Mouse (Mus musculus) forebrain, embryonic 13.5 days (tissue): ENCODE measurements around the gene Erbin. TPM values are rescaled to one million over a fixed set of nuclear protein-coding genes. Genes with fewer than 3 reads are reported as not detected.

Experiments used
- ATAC-seq: fragments of 200-750 bp; cut with Nextera tagmentation; 2 replicates; pipeline ENCODE4 v1.8.0; 2017
- H3K27ac ChIP-seq: fragments of 300-500 bp; sonication (generic); 2 replicates; pipeline ENCODE4 v1.5.1; 2015; ENCODE audit warnings: inconsistent platforms, mild to moderate bottlenecking, moderate library complexity
- H3K27me3 ChIP-seq: fragments of 300-500 bp; sonication (generic); 2 replicates; pipeline ENCODE4 v1.6.1; 2015; ENCODE audit warnings: mild to moderate bottlenecking, inconsistent platforms
- H3K36me3 ChIP-seq: fragments of 300-500 bp; sonication (generic); 2 replicates; pipeline ENCODE4 v1.6.1; 2015; ENCODE audit warnings: mild to moderate bottlenecking, inconsistent platforms; ENCODE audit not compliant: poor library complexity, severe bottlenecking
- H3K4me1 ChIP-seq: fragments of 300-500 bp; sonication (generic); 2 replicates; pipeline ENCODE4 v1.6.1; 2015; ENCODE audit warnings: inconsistent platforms
- H3K4me2 ChIP-seq: fragments of 300-500 bp; sonication (generic); 2 replicates; pipeline ENCODE4 v1.6.1; 2015; ENCODE audit warnings: inconsistent platforms, mild to moderate bottlenecking, moderate library complexity
- H3K4me3 ChIP-seq: fragments of 300-500 bp; sonication (generic); 2 replicates; pipeline ENCODE4 v1.5.1; 2015; ENCODE audit warnings: mild to moderate bottlenecking, inconsistent platforms
- H3K9ac ChIP-seq: fragments of 300-500 bp; sonication (generic); 2 replicates; pipeline ENCODE4 v1.6.1; 2015; ENCODE audit warnings: mild to moderate bottlenecking, inconsistent platforms
- H3K9me3 ChIP-seq: fragments of 300-500 bp; sonication (generic); replicated peaks from 2 replicates; pipeline ENCODE4 v1.6.1; 2016; ENCODE audit warnings: inconsistent platforms
- WGBS: fragments of 180-500 bp; shearing (Covaris S2); methylation state at CpG from one replicate; pipeline ENCODE4 v1.1.7; 2015; 5-methylcytosine and 5-hydroxymethylcytosine counted together
- polyA plus RNA-seq: library from polyadenylated mRNA; unstranded; fragments of >200 nt; fragmentation: Nextera tagmentation; extraction: Ambion mirVana; gene quantifications from 2 replicates; pipeline ENCODE4 v1.2.1, GENCODE M21; 2015

Gene Erbin
- polyA plus RNA-seq, result 14.8 and 15.6 TPM in 2 replicates

- H3K27me3 ChIP-seq, result no peaks in the 10 kb centered on the region
- no peaks in the 10 kb centered on the region for H3K36me3 ChIP-seq
- WGBS, result under 1% methylated on average over 64 of the region's 93 CpGs
- H3K4me1 ChIP-seq, result peaks cover 45% of the 10 kb centered on the region
- no peaks in the 10 kb centered on the region for H3K9me3 ChIP-seq
- peak within 1 kb of the TSS; percentile 77 for H3K4me2 ChIP-seq
- H3K27ac ChIP-seq, result peak within 1 kb of the TSS; percentile 100
- peak within 1 kb of the TSS; percentile 99 for H3K9ac ChIP-seq
- peak; percentile 65 for ATAC-seq
- peak within 1 kb of the TSS; percentile 88 for H3K4me3 ChIP-seq
These were observed at the start of gene Erbin for GRCm38 (mm10) chr13:103920261-103920932. Gene Erbin, minus strand, starts transcription at chr13:103920514.

GRCm38 (mm10) chr13:103969912-103970311 lies 49.6 kb upstream of the Erbin start:
- Histone ChIP-seq H3K4me2 (peak overlapping the region; percentile 7; the same call in 1 of the 2 replicates), H3K9ac (no peak overlapping the region), H3K27me3 (no peaks in the 10 kb centered on the region), H3K4me3 (no peak overlapping the region), H3K27ac (peak overlapping the region; percentile 14; the same call in 1 of the 2 replicates), H3K36me3 (no peaks in the 10 kb centered on the region), H3K4me1 (peaks cover 10% of the 10 kb centered on the region), H3K9me3 (no peaks in the 10 kb centered on the region)
- ATAC-seq, result 0 out of 2 replicates have a peak, but pooled peaks have one; percentile 10
- 39% methylated on average over 6 of the region's 6 CpGs for WGBS

GRCm38 (mm10) chr13:103967987-103968386 lies 47.7 kb upstream of the Erbin start:
- Histone ChIP-seq H3K4me1 (peaks cover 10% of the 10 kb centered on the region), H3K27ac (no peak overlapping the region), H3K9me3 (no peaks in the 10 kb centered on the region), H3K27me3 (no peaks in the 10 kb centered on the region), H3K9ac (no peak overlapping the region), H3K4me2 (no peak overlapping the region), H3K36me3 (no peaks in the 10 kb centered on the region), H3K4me3 (no peak overlapping the region)
- 97% methylated on average over 9 of the region's 9 CpGs for WGBS
- no peak for ATAC-seq

GRCm38 (mm10) chr13:103966696-103967215 lies 46.4 kb upstream of the Erbin start:
- Histone ChIP-seq H3K9me3 (no peaks in the 10 kb centered on the region), H3K4me1 (peaks cover 10% of the 10 kb centered on the region), H3K27me3 (no peaks in the 10 kb centered on the region)

GRCm38 (mm10) chr13:103965187-103965586 lies 44.9 kb upstream of the Erbin start:
- Histone ChIP-seq H3K9ac (no peak overlapping the region), H3K4me3 (no peak overlapping the region), H3K9me3 (no peaks in the 10 kb centered on the region), H3K27me3 (no peaks in the 10 kb centered on the region), H3K4me1 (peaks cover 5% of the 10 kb centered on the region), H3K36me3 (no peaks in the 10 kb centered on the region), H3K27ac (no peak overlapping the region), H3K4me2 (no peak overlapping the region)
- 98% methylated on average over 2 of the region's 2 CpGs for WGBS
- ATAC-seq, result no peak

More at GRCm38 (mm10) chr13:103966696-103967215, 46.4 kb upstream of the Erbin start:
- H3K4me3 ChIP-seq, result no peak overlapping the region
- 87% methylated on average over 8 of the region's 8 CpGs for WGBS
- no peak for ATAC-seq
- H3K4me2 ChIP-seq, result no peak overlapping the region
- no peak overlapping the region for H3K9ac ChIP-seq
- no peak overlapping the region for H3K27ac ChIP-seq
- H3K36me3 ChIP-seq, result no peaks in the 10 kb centered on the region

- 71% methylated on average over 2 of the region's 2 CpGs for WGBS
- no peak overlapping the region for H3K4me2 ChIP-seq
- no peak overlapping the region for H3K27ac ChIP-seq
- H3K4me3 ChIP-seq, result no peak overlapping the region
- H3K27me3 ChIP-seq, result no peaks in the 10 kb centered on the region
- no peaks in the 10 kb centered on the region for H3K9me3 ChIP-seq
- no peaks in the 10 kb centered on the region for H3K36me3 ChIP-seq
- 0 out of 2 replicates have a peak, but pooled peaks cover 6% of the 10 kb centered on the region for H3K4me1 ChIP-seq
- ATAC-seq, result no peak
- H3K9ac ChIP-seq, result no peak overlapping the region
These were observed 42.8 kb upstream of the Erbin start for GRCm38 (mm10) chr13:103963094-103963493.

- H3K27ac ChIP-seq, result no peak overlapping the region
- H3K4me1 ChIP-seq, result 0 out of 2 replicates have a peak, but pooled peaks cover 6% of the 10 kb centered on the region
- ATAC-seq, result no peak
- H3K9ac ChIP-seq, result no peak overlapping the region
- whole genome bisulfite sequencing, result 83% methylated on average over 5 of the region's 5 CpGs
- no peak overlapping the region for H3K4me2 ChIP-seq
- H3K4me3 ChIP-seq, result no peak overlapping the region
- H3K27me3 ChIP-seq, result no peaks in the 10 kb centered on the region
- no peaks in the 10 kb centered on the region for H3K9me3 ChIP-seq
- no peaks in the 10 kb centered on the region for H3K36me3 ChIP-seq
These were observed 39.5 kb upstream of the Erbin start for GRCm38 (mm10) chr13:103959841-103960240.

- H3K4me2 ChIP-seq, result no peak overlapping the region
- ATAC-seq, result no peak
These were observed 38.4 kb upstream of the Erbin start for GRCm38 (mm10) chr13:103958607-103959123.

GRCm38 (mm10) chr13:103957175-103957940 lies 37.0 kb upstream of the Erbin start:
- no peak overlapping the region for H3K4me3 ChIP-seq
- H3K27ac ChIP-seq, result no peak overlapping the region
- WGBS, result 79% methylated on average over 8 of the region's 8 CpGs
- no peaks in the 10 kb centered on the region for H3K36me3 ChIP-seq
- no peaks in the 10 kb centered on the region for H3K27me3 ChIP-seq
- ATAC-seq, result no peak
- H3K4me1 ChIP-seq, result 0 out of 2 replicates have a peak, but pooled peaks cover 6% of the 10 kb centered on the region
- H3K9me3 ChIP-seq, result no peaks in the 10 kb centered on the region
- H3K4me2 ChIP-seq, result no peak overlapping the region
- H3K9ac ChIP-seq, result no peak overlapping the region

More at GRCm38 (mm10) chr13:103958607-103959123, 38.4 kb upstream of the Erbin start:
- Histone ChIP-seq H3K9me3 (no peaks in the 10 kb centered on the region), H3K27me3 (no peaks in the 10 kb centered on the region), H3K9ac (no peak overlapping the region), H3K4me1 (0 out of 2 replicates have a peak, but pooled peaks cover 6% of the 10 kb centered on the region), H3K4me3 (no peak overlapping the region), H3K27ac (no peak overlapping the region), H3K36me3 (no peaks in the 10 kb centered on the region)
- 55% methylated on average over 9 of the region's 9 CpGs for WGBS

GRCm38 (mm10) chr13:103955652-103956051 lies 35.3 kb upstream of the Erbin start:
- Histone ChIP-seq H3K27me3 (no peaks in the 10 kb centered on the region), H3K4me2 (no peak overlapping the region), H3K36me3 (no peaks in the 10 kb centered on the region), H3K9me3 (no peaks in the 10 kb centered on the region), H3K27ac (no peak overlapping the region), H3K4me1 (0 out of 2 replicates have a peak, but pooled peaks cover 6% of the 10 kb centered on the region), H3K9ac (no peak overlapping the region), H3K4me3 (no peak overlapping the region)
- WGBS, result 66% methylated on average over 2 of the region's 2 CpGs
- ATAC-seq, result no peak

GRCm38 (mm10) chr13:103951393-103951792 lies 31.1 kb upstream of the Erbin start:
- Histone ChIP-seq H3K4me3 (no peak overlapping the region), H3K9ac (no peak overlapping the region), H3K4me2 (no peak overlapping the region), H3K36me3 (no peaks in the 10 kb centered on the region), H3K27ac (no peak overlapping the region), H3K27me3 (no peaks in the 10 kb centered on the region), H3K4me1 (no peaks in the 10 kb centered on the region), H3K9me3 (no peaks in the 10 kb centered on the region)
- WGBS, result 89% methylated on average over 7 of the region's 7 CpGs
- no peak for ATAC-seq

GRCm38 (mm10) chr13:103940796-103941195 lies 20.5 kb upstream of the Erbin start:
- H3K9me3 ChIP-seq, result no peaks in the 10 kb centered on the region
- H3K4me1 ChIP-seq, result no peaks in the 10 kb centered on the region
- ATAC-seq, result no peak
- H3K9ac ChIP-seq, result no peak overlapping the region
- H3K27me3 ChIP-seq, result no peaks in the 10 kb centered on the region
- H3K27ac ChIP-seq, result no peak overlapping the region
- no peak overlapping the region for H3K4me2 ChIP-seq
- H3K36me3 ChIP-seq, result no peaks in the 10 kb centered on the region
- no peak overlapping the region for H3K4me3 ChIP-seq
- 97% methylated on average over 2 of the region's 2 CpGs for WGBS
